Mouse (Mus musculus): ENCODE measurements around the gene Cry1. TPM values are rescaled to one million over a fixed set of nuclear protein-coding genes. Genes with fewer than 3 reads are reported as not detected.

Gene Cry1
- polyA plus RNA-seq, 1 experiment from 2014 or later = 28.2 TPM

- Histone ChIP-seq H3K4me1 (replicated peaks) (no peaks in the 10 kb centered on the region), H3K27ac (no peak overlapping the region), H3K4me3 (no peak overlapping the region), H3K9me3 (no peaks in the 10 kb centered on the region), H3K27me3 (ENCODE audit: insufficient read depth, poor library complexity, severe bottlenecking) (no peaks in the 10 kb centered on the region), H3K36me3 (peaks cover 47% of the 10 kb centered on the region)
- no peak for DNase-seq (ENCODE audit: low spot score)
- 90% methylated on average over 5 of the region's 5 CpGs for WGBS
These were observed 35.6 kb downstream of the Cry1 start for GRCm38 (mm10) chr10:85149226-85149625.

DNA sequence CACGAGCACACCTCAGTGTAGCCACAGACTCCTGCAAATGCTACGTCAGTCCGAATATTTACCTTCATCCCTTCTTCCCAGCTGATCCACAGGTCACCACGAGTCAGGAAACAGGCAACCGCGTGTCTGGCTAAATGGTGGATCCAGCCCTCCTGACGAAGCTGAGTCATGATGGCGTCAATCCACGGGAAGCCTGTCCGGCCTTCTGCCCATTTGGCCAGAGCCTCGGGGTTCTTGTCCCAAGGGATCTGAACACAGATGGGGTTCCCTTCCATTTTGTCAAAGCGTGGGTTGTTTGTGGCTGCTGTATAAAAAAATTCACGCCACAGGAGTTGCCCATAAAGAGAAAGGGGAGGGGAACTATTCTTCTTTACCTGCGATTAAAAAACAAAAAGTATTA, 38.6 kb downstream of the Cry1 start:
- no peaks in the 10 kb centered on the region for H3K27me3 ChIP-seq (ENCODE audit: insufficient read depth, poor library complexity, severe bottlenecking)
- 91% methylated on average over 14 of the region's 14 CpGs for WGBS
- no peak overlapping the region for H3K27ac ChIP-seq
- no peaks in the 10 kb centered on the region for H3K4me1 ChIP-seq (replicated peaks)
- H3K36me3 ChIP-seq = peaks cover 75% of the 10 kb centered on the region
- DNase-seq (ENCODE audit: low spot score) = no peak
- H3K4me3 ChIP-seq = no peak overlapping the region
- no peaks in the 10 kb centered on the region for H3K9me3 ChIP-seq

GRCm38 (mm10) chr10:85141465-85141864, 43.4 kb downstream of the Cry1 start:
- no peak overlapping the region for H3K27ac ChIP-seq
- H3K4me1 ChIP-seq (replicated peaks) = no peaks in the 10 kb centered on the region
- WGBS = 90% methylated on average over 9 of the region's 9 CpGs
- H3K27me3 ChIP-seq (ENCODE audit: insufficient read depth, poor library complexity, severe bottlenecking) = no peaks in the 10 kb centered on the region
- DNase-seq (ENCODE audit: low spot score) = no peak
- no peak overlapping the region for H3K4me3 ChIP-seq
- H3K36me3 ChIP-seq = peaks cover 59% of the 10 kb centered on the region
- no peaks in the 10 kb centered on the region for H3K9me3 ChIP-seq

DNA sequence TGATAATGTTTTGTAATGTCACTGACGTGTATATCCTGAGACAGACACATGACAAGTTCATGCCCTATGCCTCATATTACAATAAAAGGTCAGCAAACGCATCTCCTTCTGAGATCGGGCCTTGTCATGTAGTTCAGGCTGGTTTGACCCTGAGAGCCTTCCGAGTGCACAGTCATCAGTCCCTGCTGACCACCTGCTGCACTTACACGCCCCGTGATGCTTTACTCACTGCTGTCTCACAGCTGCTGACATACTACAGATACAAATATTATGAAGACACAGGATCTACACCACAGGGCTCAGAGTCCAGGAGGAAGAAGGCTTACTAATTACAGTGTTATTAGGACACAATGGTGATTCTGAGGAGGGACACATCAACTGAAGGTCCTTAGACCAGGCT, 48.3 kb downstream of the Cry1 start:
- H3K27ac ChIP-seq = no peak overlapping the region
- H3K4me1 ChIP-seq (replicated peaks) = no peaks in the 10 kb centered on the region
- H3K9me3 ChIP-seq = no peaks in the 10 kb centered on the region
- no peak for DNase-seq (ENCODE audit: low spot score)
- no peak overlapping the region for H3K4me3 ChIP-seq
- H3K36me3 ChIP-seq = peaks cover 34% of the 10 kb centered on the region
- WGBS = 77% methylated on average over 6 of the region's 6 CpGs
- H3K27me3 ChIP-seq (ENCODE audit: insufficient read depth, poor library complexity, severe bottlenecking) = no peaks in the 10 kb centered on the region

DNA sequence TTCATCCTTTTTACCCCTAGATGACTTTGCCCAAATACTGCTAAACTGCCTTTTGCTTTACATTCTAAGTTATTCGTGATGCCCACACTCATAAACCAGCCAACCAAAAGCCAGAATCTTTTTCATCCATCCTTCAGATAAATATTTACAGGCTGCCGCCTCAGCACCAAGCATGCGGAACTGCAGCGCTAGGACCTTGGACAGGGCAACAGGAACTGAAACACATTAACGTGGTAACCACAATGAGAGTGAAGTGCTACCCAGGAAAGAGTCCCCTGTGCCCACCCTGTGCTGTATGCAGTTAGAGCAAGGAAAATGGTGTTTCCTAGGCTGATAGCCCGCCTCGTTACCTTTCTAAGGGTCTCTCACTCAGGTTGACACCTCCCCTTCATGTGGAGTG, 56.4 kb downstream of the Cry1 start:
- Histone ChIP-seq H3K27ac (peak overlapping the region; percentile 91), H3K27me3 (ENCODE audit: insufficient read depth, poor library complexity, severe bottlenecking) (no peaks in the 10 kb centered on the region), H3K36me3 (peaks cover 47% of the 10 kb centered on the region), H3K4me3 (peak overlapping the region; percentile 83), H3K9me3 (no peaks in the 10 kb centered on the region), H3K4me1 (replicated peaks) (peaks cover 19% of the 10 kb centered on the region)
- DNase-seq (ENCODE audit: low spot score) = peak; percentile 11
- WGBS = 24% methylated on average over 7 of the region's 7 CpGs

GRCm38 (mm10) chr10:85127395-85128287, 57.2 kb downstream of the Cry1 start, which contains the start of gene Mterf2:
TSS of gene Mterf2 (minus strand) at chr10:85128027.
- H3K36me3 ChIP-seq = peaks cover 49% of the 10 kb centered on the region
- WGBS = 7% methylated on average over 20 of the region's 20 CpGs
- DNase-seq (ENCODE audit: low spot score) = peak; percentile 92
- H3K27me3 ChIP-seq (ENCODE audit: insufficient read depth, poor library complexity, severe bottlenecking) = no peaks in the 10 kb centered on the region
- no peaks in the 10 kb centered on the region for H3K9me3 ChIP-seq
- peaks cover 19% of the 10 kb centered on the region for H3K4me1 ChIP-seq (replicated peaks)
- H3K27ac ChIP-seq = peak within 1 kb of the TSS; percentile 91
- peak within 1 kb of the TSS; percentile 83 for H3K4me3 ChIP-seq

DNA sequence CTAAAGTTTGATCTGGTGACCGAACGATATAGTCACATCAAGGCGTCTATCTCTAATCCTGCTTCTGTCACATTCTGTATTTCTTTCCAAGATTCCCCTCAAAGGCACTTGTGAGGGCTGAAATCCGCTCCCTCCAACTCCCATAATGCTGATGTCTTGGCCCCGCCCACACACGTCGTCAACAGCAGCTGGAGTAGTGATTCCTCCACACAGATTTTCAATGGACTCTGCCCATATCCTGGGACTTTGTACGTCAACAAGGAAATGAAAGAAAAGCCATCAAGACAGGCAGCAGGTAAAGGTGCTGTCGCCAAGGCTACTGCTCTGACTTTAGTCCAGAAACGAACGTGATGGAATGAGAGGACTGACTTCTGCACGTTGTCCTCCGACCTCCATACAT, 59.7 kb downstream of the Cry1 start:
- Histone ChIP-seq H3K4me1 (replicated peaks) (peaks cover 19% of the 10 kb centered on the region), H3K27me3 (ENCODE audit: insufficient read depth, poor library complexity, severe bottlenecking) (no peaks in the 10 kb centered on the region), H3K9me3 (no peaks in the 10 kb centered on the region), H3K4me3 (no peak overlapping the region), H3K36me3 (peaks cover 63% of the 10 kb centered on the region), H3K27ac (no peak overlapping the region)
- DNase-seq (ENCODE audit: low spot score) = no peak
- WGBS = 89% methylated on average over 13 of the region's 13 CpGs

- Histone ChIP-seq H3K36me3 (peaks cover 63% of the 10 kb centered on the region), H3K4me3 (no peak overlapping the region), H3K27me3 (ENCODE audit: insufficient read depth, poor library complexity, severe bottlenecking) (no peaks in the 10 kb centered on the region), H3K27ac (no peak overlapping the region), H3K4me1 (replicated peaks) (no peaks in the 10 kb centered on the region), H3K9me3 (no peaks in the 10 kb centered on the region)
- DNase-seq (ENCODE audit: low spot score) = no peak
- WGBS = 87% methylated on average over 4 of the region's 4 CpGs
These were observed 70.5 kb downstream of the Cry1 start for GRCm38 (mm10) chr10:85114409-85114808.

GRCm38 (mm10) chr10:85103085-85103885, 81.6 kb downstream of the Cry1 start:
- WGBS = under 1% methylated on average over 34 of the region's 34 CpGs
- H3K4me1 ChIP-seq (replicated peaks) = peaks cover 20% of the 10 kb centered on the region

DNA sequence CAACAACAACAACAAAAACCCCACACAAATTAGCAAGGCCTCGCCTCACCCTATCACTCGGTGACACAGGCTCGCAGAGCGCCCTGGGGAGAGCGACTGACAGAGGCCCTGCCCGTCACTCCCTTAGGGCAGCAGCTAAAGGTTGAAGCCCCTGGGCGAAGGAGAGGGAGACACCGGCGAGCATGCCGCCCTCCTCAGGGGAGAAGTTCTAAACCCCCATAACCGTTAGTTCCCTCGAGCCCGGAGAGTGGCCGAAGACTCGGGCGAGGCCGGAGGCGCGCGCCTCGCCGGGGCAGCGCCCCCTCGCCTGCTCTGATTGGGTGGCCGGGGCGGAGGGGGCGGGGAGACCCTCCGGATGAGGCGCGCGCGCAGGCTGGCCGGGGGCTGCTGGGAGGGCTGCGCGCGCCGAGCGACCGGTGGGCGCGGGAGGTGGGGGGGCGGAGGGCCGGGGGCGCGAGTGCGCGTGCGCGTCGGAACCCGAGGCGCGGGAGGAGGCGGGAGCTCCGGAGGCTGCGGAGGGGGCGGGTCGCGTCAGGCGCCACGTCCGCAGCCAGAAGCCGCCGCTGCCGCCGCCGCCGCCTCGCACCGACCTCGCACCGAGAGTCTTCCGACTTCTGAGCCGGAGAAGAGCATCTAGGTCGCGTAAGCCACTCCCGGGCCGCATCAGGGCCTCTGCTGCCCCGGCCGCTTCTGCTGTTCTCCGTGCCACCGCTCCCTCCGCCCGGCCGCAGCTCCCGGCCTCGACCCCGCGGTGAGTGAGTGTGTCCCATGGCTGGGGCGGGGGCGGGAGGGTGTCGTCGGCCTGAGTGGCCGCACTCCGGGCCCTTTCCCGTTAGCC, 82.4 kb downstream of the Cry1 start, which contains the start of the genes Fhl4 and Tmem263:
Gene Fhl4, minus strand, starts transcription at position 249 of the 838 bp plus-strand sequence.
Gene Tmem263, plus strand, starts transcription at position 381 of the 838 bp plus-strand sequence.
- Histone ChIP-seq H3K4me1 (replicated peaks) (peaks cover 20% of the 10 kb centered on the region), H3K27ac (peak within 1 kb of the TSS; percentile 98), H3K4me3 (peak within 1 kb of the TSS; percentile 98), H3K36me3 (no peaks in the 10 kb centered on the region), H3K9me3 (no peaks in the 10 kb centered on the region), H3K27me3 (ENCODE audit: insufficient read depth, poor library complexity, severe bottlenecking) (no peaks in the 10 kb centered on the region)
- peak; percentile 95 for DNase-seq (ENCODE audit: low spot score)
- WGBS = under 1% methylated on average over 84 of the region's 96 CpGs

More at GRCm38 (mm10) chr10:85103085-85103885, 81.6 kb downstream of the Cry1 start:
- Histone ChIP-seq H3K36me3 (no peaks in the 10 kb centered on the region), H3K9me3 (no peaks in the 10 kb centered on the region), H3K27ac (peak overlapping the region; percentile 98), H3K4me3 (peak overlapping the region; percentile 98), H3K27me3 (ENCODE audit: insufficient read depth, poor library complexity, severe bottlenecking) (no peaks in the 10 kb centered on the region)
- peak; percentile 56 for DNase-seq (ENCODE audit: low spot score)

DNA sequence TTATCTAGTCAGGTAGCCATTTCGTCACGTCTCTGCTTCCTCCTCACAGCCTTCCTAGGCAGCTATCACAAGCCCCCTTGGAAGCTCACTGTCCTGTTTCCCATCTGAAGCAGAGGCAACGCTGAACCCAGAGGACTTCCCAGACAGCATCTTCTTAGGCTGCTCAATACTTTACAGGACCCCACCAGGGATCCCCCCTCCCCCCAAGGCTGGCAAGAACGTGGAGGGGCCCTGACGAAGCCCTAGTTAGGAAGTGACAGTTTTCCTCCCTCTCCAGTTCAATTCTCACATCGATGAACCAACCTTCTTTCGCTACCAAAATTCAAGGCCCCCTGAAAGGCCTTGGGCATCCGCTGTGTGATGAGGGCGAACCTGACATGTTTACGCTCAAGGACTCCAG, 83.0 kb downstream of the Cry1 start:
- H3K9me3 ChIP-seq = no peaks in the 10 kb centered on the region
- no peak for DNase-seq (ENCODE audit: low spot score)
- H3K4me3 ChIP-seq = peak overlapping the region; percentile 98
- no peaks in the 10 kb centered on the region for H3K27me3 ChIP-seq (ENCODE audit: insufficient read depth, poor library complexity, severe bottlenecking)
- H3K27ac ChIP-seq = peak overlapping the region; percentile 98
- no peaks in the 10 kb centered on the region for H3K36me3 ChIP-seq
- H3K4me1 ChIP-seq (replicated peaks) = peaks cover 20% of the 10 kb centered on the region
- WGBS = 2% methylated on average over 10 of the region's 10 CpGs

Measured in hindbrain, embryonic 10.5 days (tissue).